Mouse (Mus musculus) spleen, adult 2 months (tissue): ENCODE measurements around the gene Fbxl13.

Source experiments
- CTCF ChIP-seq: fragments of 200-500 bp; IDR thresholded peaks from 2 replicates; pipeline ENCODE4 v1.5.1; 2011; ENCODE audit warnings: mild to moderate bottlenecking, inconsistent platforms; ENCODE audit not compliant: insufficient read depth, insufficient read length, insufficient replicate concordance; ENCODE audit errors: extremely low read depth
- POLR2A ChIP-seq: fragments of 200-500 bp; IDR thresholded peaks from 2 replicates; pipeline ENCODE4 v1.6.1; 2011; ENCODE audit warnings: low read depth, low read length, inconsistent platforms

DNA sequence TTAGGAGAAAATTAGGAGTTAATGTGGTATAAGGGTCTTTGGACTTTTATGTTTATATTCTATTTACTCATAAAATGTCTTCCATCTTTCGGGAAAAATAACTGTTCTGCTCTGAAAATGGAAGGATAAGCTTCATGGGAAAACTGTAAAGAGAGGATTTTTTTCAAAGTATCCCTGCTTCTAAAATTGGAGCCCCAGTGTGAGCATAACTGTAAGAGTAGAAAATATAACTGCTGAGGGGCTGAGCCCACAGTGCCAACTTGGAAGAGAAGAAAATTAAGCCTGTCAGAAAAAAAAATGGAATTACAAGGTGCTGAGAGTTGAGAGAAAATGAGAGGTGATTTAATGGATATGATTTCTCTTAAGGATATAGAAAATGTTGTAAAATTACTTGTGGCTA lies 90.7 kb downstream of the Fbxl13 start:
- TF ChIP-seq CTCF (no peak), POLR2A (no peak)
